Mouse (Mus musculus): ENCODE measurements around the gene Aanat. TPM values are rescaled to one million over a fixed set of nuclear protein-coding genes. Genes with fewer than 3 reads are reported as not detected.

Gene Aanat
- polyA plus RNA-seq, 1 experiment from 2014 or later = not detected

DNA sequence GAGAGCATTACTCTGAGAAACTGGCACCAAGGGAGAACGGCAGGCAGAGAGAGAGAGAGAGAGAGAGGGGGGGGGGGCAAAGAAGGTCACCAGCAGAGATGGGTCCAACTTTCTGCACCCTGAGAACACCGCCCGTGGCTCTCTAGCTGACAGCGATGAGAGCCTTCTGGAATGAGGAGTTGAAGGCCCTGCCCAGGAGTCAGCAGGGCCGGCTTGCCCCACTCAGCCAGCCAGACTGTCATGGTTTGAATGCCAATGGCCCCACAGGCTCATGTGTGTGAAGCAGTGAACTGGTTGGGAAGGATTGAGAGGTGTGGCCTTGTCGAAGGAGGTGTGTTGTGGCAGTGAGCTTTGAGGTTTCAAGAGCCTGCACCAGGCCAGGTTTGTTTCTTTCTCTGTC lies 27.0 kb downstream of the Aanat start:
- WGBS = 80% methylated on average over 6 of the region's 6 CpGs
- Histone ChIP-seq H3K9ac (no peak overlapping the region), H3K4me1 (peaks cover 35% of the 10 kb centered on the region), H3K4me2 (no peak overlapping the region), H3K27ac (no peak overlapping the region), H3K36me3 (peaks cover 3% of the 10 kb centered on the region; the same call in 1 of the 2 replicates), H3K9me3 (no peaks in the 10 kb centered on the region), H3K27me3 (no peaks in the 10 kb centered on the region), H3K4me3 (no peak overlapping the region)
- no peak for ATAC-seq (ENCODE audit: borderline replicate concordance, extremely low read depth, low FRiP score, low TSS enrichment)

DNA sequence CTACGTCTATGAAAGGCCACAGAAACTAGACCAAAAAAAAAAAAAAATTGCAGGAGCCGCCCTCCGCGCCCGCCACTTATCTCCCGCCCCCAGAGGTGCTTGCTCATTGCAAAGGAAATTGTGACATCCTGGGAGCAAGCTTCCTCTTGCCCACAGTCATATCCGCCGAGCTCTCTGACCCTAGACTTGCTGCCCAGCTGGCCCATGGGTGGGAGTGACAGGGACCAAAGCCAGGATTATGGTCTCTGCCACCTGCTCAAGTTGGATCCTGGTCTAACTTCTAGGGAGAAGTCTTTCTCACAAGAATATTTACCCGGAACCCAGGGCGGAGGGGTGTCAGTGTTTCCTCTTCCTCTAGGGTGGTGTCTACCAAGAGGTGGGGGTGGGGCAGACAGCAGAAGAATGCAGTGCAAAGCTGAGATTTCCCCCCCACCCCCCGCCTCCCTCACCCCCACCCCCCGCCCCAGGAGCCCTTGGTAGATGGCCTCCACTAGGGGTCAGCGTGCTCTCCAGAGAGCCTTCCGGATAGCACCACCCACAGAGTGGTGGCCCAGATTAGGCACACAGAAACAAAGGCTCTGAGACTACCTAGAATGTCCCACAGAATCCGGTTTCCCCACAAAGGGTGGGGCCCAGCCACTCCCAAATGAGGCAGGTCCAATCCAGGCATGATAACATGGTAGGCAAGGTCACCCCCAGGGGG lies 29.7 kb downstream of the Aanat start:
- peak; percentile 25; the same call in 1 of the 2 replicates for ATAC-seq (ENCODE audit: borderline replicate concordance, extremely low read depth, low FRiP score, low TSS enrichment)
- no peak overlapping the region for H3K9ac ChIP-seq

DNA sequence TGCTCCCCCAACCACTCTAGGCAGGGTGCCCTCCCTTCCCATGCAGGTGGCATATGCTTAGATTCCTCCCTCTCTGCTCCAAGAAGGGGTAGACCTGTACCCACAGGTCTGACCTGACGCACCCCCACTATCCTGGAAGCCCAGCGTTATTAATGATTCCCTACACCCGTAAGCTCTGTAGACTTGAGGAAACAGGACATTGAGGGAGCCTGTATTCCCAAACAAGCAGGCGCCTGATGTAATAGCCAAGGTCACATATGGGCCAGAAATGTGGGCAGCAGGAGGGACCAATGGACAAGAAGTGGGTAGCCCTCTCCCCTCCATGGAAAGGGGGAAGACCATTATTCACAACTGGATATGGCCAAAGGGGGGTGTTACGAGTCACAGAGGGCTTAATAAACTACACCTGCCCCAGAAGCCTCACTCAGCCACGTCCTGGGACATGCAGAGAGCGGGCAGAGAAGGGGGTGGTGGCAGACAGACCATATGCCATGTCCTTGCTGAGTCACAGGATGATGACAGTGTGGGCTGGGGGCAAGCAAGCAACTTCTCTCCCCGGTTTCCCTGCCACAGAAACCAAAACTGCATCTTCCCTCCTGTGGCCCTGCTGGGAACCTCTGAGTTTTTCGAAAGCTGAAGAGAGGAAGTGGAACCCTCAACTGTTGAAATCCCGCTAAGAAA lies 30.3 kb downstream of the Aanat start:
- Histone ChIP-seq H3K36me3 (no peaks in the 10 kb centered on the region), H3K4me2 (no peak overlapping the region), H3K9ac (no peak overlapping the region), H3K27me3 (no peaks in the 10 kb centered on the region), H3K27ac (peak overlapping the region; percentile 54), H3K4me1 (peaks cover 69% of the 10 kb centered on the region), H3K9me3 (no peaks in the 10 kb centered on the region), H3K4me3 (no peak overlapping the region)
- 67% methylated on average over 10 of the region's 10 CpGs for WGBS
- no peak for ATAC-seq (ENCODE audit: borderline replicate concordance, extremely low read depth, low FRiP score, low TSS enrichment)

More for the DNA sequence above, 29.7 kb downstream of the Aanat start:
- no peaks in the 10 kb centered on the region for H3K36me3 ChIP-seq
- H3K27ac ChIP-seq = peak overlapping the region; percentile 56
- 28% methylated on average over 15 of the region's 15 CpGs for WGBS
- H3K4me2 ChIP-seq = peak overlapping the region; percentile 34
- H3K9me3 ChIP-seq = no peaks in the 10 kb centered on the region
- H3K4me1 ChIP-seq = peaks cover 62% of the 10 kb centered on the region
- H3K4me3 ChIP-seq = no peak overlapping the region
- H3K27me3 ChIP-seq = no peaks in the 10 kb centered on the region

DNA sequence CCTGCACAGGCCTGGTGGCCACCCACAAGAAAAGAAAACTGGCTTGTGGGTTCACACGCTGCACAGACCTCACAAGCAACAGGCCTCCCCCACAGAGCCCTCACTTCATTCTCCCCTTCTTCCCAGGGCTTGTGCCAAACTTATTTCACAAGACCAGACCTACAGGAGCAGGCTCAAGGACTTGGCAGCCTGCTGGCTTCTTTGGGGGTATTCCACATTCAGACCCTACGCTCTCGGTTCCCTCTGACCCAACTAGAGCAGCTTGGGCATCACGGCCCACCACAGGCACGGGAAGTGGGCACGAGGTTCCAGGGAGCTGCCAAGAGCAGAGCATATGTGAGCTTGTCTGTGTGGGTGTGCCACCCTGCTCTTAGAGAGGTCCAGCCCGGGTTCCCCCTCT lies 31.4 kb downstream of the Aanat start:
- no peak overlapping the region for H3K4me3 ChIP-seq
- no peak overlapping the region for H3K9ac ChIP-seq
- H3K27ac ChIP-seq = peak overlapping the region; percentile 54
- H3K36me3 ChIP-seq = no peaks in the 10 kb centered on the region
- ATAC-seq (ENCODE audit: borderline replicate concordance, extremely low read depth, low FRiP score, low TSS enrichment) = peak; percentile 24; the same call in 1 of the 2 replicates
- peaks cover 79% of the 10 kb centered on the region for H3K4me1 ChIP-seq
- H3K4me2 ChIP-seq = peak overlapping the region; percentile 5; the same call in 1 of the 2 replicates
- 50% methylated on average over 7 of the region's 7 CpGs for WGBS
- H3K27me3 ChIP-seq = no peaks in the 10 kb centered on the region
- no peaks in the 10 kb centered on the region for H3K9me3 ChIP-seq

DNA sequence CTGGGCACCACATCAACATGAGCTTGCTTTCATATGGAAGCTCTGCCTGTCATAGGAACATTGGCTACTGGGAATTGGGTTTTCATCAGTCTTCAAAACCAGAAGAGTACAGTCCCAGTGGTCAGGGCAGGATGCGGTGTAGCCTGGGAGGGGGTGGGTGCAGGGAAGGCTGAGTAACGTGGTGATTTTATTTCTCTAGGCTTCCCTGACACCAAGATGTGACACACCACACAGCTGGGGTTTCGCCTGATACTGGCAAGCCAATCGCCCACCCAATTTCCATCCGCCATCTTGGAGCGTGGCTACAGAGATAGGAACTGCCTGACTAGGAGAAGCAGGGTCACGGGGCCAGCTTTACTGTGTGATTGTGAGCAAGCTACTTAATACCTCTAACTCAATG lies 32.4 kb downstream of the Aanat start:
- WGBS = 87% methylated on average over 7 of the region's 7 CpGs
- ATAC-seq (ENCODE audit: borderline replicate concordance, extremely low read depth, low FRiP score, low TSS enrichment) = no peak
- H3K27me3 ChIP-seq = no peaks in the 10 kb centered on the region
- no peaks in the 10 kb centered on the region for H3K9me3 ChIP-seq
- H3K4me2 ChIP-seq = no peak overlapping the region
- no peak overlapping the region for H3K27ac ChIP-seq
- no peaks in the 10 kb centered on the region for H3K36me3 ChIP-seq
- no peak overlapping the region for H3K9ac ChIP-seq
- peaks cover 89% of the 10 kb centered on the region for H3K4me1 ChIP-seq
- no peak overlapping the region for H3K4me3 ChIP-seq

DNA sequence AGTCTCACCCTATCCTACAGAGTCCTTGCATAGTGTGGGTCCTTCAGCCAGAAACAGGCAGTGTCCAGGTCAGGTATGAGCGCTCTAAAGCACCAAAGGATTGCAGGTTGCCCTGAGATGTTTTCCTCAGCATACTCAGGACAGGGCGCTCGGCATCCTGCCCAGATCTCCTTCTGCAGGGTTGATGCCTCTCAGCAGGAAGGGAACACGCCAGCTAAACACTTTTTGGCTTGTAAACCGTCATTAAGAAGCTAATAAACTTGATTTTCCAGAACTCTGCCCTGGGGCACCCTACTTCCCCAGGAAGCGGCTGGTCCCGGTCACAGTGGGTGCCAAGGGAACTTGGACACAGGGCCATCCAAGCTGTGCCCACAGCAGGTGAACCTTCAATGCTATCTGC lies 32.9 kb downstream of the Aanat start:
- Histone ChIP-seq H3K9ac (no peak overlapping the region), H3K4me2 (no peak overlapping the region), H3K9me3 (no peaks in the 10 kb centered on the region), H3K36me3 (no peaks in the 10 kb centered on the region), H3K4me1 (peaks cover 92% of the 10 kb centered on the region), H3K27ac (peak overlapping the region; percentile 90), H3K4me3 (no peak overlapping the region), H3K27me3 (no peaks in the 10 kb centered on the region)
- ATAC-seq (ENCODE audit: borderline replicate concordance, extremely low read depth, low FRiP score, low TSS enrichment) = no peak
- WGBS = 75% methylated on average over 7 of the region's 7 CpGs

DNA sequence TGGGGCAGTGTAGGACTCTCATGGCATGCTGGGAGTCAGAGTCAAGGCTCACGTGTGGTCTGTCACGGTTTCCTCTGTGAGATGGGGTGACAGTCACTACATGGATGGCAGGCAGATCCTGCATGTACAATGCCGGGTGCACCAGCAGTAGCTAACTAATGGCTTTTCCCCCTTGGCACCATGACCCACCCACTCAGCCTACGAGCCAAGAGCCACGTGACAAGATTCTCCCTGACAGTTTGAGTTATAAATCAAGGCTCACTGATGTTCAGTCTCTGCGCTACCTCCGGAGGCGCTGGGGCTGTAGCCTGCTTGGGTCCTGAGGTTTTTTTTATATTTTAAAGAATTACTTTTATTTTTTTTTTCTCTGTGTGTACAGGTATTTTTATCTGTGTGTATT lies 33.3 kb downstream of the Aanat start:
- H3K4me1 ChIP-seq = peaks cover 93% of the 10 kb centered on the region
- no peaks in the 10 kb centered on the region for H3K36me3 ChIP-seq
- no peak for ATAC-seq (ENCODE audit: borderline replicate concordance, extremely low read depth, low FRiP score, low TSS enrichment)
- 0 out of 2 replicates have a peak overlapping the region, but pooled peaks have one; percentile 82 for H3K4me2 ChIP-seq
- WGBS = 42% methylated on average over 8 of the region's 8 CpGs
- H3K27ac ChIP-seq = peak overlapping the region; percentile 90
- H3K9ac ChIP-seq = no peak overlapping the region
- H3K4me3 ChIP-seq = no peak overlapping the region
- no peaks in the 10 kb centered on the region for H3K9me3 ChIP-seq
- H3K27me3 ChIP-seq = no peaks in the 10 kb centered on the region

DNA sequence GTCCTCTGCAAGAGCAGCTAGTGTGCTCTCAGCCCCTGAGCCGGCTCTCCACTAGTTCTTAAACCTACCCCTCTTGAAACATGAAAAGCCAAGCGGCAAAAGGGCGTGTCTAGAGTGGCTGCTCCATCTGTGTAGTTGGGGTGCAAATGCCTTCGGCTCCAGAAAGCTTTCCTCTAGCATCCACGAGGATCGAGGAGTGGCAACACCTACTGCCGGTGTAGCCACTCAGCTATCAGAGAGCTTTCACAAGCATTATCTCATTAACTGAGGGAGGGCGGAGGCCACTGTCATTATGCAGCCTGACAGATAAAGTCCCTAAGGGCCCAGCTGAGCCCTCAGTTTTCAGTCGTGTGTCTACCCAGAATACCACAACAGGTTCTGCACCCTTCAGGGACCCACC lies 33.8 kb downstream of the Aanat start:
- Histone ChIP-seq H3K9me3 (no peaks in the 10 kb centered on the region), H3K9ac (no peak overlapping the region), H3K36me3 (no peaks in the 10 kb centered on the region), H3K4me1 (peaks cover 94% of the 10 kb centered on the region), H3K27me3 (no peaks in the 10 kb centered on the region), H3K4me2 (peak overlapping the region; percentile 82; the same call in 1 of the 2 replicates), H3K4me3 (no peak overlapping the region), H3K27ac (peak overlapping the region; percentile 90)
- no peak for ATAC-seq (ENCODE audit: borderline replicate concordance, extremely low read depth, low FRiP score, low TSS enrichment)
- 24% methylated on average over 9 of the region's 9 CpGs for WGBS

DNA sequence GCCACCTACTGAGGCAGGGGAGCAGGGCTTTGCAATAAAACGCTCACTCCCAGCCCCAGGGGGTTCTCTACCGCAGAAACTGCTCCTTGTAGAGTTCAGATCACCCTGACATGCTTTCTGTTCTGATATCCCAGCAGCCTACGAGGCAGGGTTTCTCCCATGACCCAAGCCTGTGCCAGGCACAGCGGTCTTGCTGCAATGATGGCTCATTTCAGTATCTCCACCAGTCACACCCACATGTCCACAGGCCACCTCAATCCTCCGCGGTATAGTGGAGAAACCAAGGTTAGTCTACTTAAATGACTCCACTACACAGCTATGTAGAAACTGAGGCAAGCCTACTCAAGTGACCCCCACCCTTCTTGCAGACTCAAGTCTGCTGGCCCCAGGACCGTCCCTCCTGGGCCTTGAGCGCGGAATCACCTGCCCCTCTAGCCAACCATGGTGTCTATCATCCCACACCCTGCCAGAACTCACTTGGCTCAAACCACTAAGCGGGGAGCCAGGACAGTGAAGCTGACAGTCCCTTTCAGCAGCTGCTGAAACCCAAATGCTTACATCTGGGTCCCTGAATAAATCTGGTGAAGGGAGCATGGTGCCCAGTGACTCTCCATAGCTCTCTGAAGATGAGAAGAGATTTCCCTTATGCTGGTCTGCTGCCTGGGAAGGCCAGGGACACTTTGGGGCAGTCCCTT lies 34.5 kb downstream of the Aanat start:
- peaks cover 89% of the 10 kb centered on the region for H3K4me1 ChIP-seq
- H3K4me2 ChIP-seq = peak overlapping the region; percentile 82
- no peaks in the 10 kb centered on the region for H3K9me3 ChIP-seq
- no peaks in the 10 kb centered on the region for H3K36me3 ChIP-seq
- H3K4me3 ChIP-seq = no peak overlapping the region
- peak overlapping the region; percentile 90 for H3K27ac ChIP-seq
- WGBS = 57% methylated on average over 10 of the region's 10 CpGs
- ATAC-seq (ENCODE audit: borderline replicate concordance, extremely low read depth, low FRiP score, low TSS enrichment) = peak; percentile 20
- no peak overlapping the region for H3K9ac ChIP-seq
- H3K27me3 ChIP-seq = no peaks in the 10 kb centered on the region

DNA sequence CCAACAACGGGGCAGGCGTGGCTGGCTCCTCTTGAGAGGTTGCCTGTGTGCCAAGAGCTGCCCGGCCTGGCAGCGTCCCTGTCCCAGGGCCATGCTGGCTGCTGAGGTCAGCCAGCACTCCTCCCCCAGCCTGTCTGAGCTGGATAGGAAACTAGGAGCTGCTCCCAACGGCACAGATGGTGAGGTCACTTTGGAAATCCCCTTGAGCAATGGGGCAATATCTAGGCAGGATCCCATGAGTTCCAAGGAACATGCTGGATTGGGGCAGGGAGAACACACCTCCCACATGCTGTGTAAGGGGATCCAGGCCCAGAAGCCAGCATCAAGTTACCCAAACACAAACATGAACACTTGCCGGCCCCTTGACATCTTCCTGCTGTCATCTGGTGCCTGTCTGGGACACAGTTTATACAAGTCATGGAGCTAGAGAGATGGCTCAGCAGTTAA lies 35.0 kb downstream of the Aanat start:
- H3K4me1 ChIP-seq = peaks cover 83% of the 10 kb centered on the region
- H3K27me3 ChIP-seq = no peaks in the 10 kb centered on the region
- H3K9ac ChIP-seq = no peak overlapping the region
- peak overlapping the region; percentile 82 for H3K4me2 ChIP-seq
- H3K4me3 ChIP-seq = no peak overlapping the region
- peak; percentile 78 for ATAC-seq (ENCODE audit: borderline replicate concordance, extremely low read depth, low FRiP score, low TSS enrichment)
- H3K27ac ChIP-seq = peak overlapping the region; percentile 90
- no peaks in the 10 kb centered on the region for H3K36me3 ChIP-seq
- WGBS = 8% methylated on average over 6 of the region's 6 CpGs
- no peaks in the 10 kb centered on the region for H3K9me3 ChIP-seq

DNA sequence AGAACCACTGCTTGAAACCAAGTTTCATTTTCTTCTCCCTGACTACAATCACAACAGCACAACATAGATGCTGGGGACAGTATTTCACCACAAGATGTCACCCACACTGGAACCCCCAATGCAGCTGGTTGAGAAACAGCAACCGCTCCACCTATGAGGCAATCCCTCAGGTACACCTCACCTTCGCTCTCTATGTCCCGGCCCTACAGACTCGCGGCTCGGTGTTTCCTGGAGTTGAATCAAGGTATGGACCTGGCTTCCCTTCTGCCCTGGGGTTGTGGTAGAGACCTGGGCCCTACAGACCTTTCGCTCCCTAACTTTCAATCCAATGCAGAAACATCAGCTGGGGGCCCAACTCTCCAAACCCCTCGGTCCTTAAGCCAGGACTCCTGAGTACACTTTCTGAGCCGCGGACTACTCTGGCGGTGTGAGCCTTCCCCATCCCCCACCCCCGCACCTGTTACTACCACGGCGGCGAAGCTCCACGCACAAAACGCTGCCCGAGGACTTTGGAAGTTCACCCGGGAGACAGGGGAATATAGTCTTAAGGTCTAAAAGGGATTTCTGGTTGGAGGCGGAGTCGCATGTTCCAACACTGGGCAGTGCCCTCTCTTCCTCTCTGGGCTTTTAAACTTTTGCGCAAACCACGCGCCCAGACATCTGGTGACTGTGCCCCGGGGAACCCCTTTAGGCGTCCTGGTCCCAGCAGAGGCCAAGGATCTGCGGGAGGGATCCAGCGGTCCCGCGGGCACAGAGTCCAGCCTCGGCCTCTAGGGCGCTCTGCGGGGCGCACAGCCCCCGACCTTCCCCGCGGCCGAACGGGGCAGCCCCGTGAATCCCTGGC lies 37.3 kb downstream of the Aanat start:
- WGBS = 5% methylated on average over 40 of the region's 40 CpGs
- H3K4me1 ChIP-seq = peaks cover 62% of the 10 kb centered on the region

More for the DNA sequence above, 37.3 kb downstream of the Aanat start:
- Histone ChIP-seq H3K9ac (peak overlapping the region; percentile 68), H3K27me3 (no peaks in the 10 kb centered on the region), H3K36me3 (no peaks in the 10 kb centered on the region), H3K4me2 (peak overlapping the region; percentile 82), H3K27ac (peak overlapping the region; percentile 52; the same call in 1 of the 2 replicates), H3K9me3 (no peaks in the 10 kb centered on the region), H3K4me3 (peak overlapping the region; percentile 80)
- no peak for ATAC-seq (ENCODE audit: borderline replicate concordance, extremely low read depth, low FRiP score, low TSS enrichment)

Data from lung, embryonic 15.5 days (tissue).